Mouse (Mus musculus) stomach, postnatal 0 days (tissue): ENCODE data around the gene Gm973.

Experiments used
- CTCF ChIP-seq: IDR thresholded peaks from 2 replicates; pipeline ENCODE4 v1.5.1; 2016; ENCODE audit warnings: antibody characterized with exemption, low read depth, mild to moderate bottlenecking, moderate library complexity
- EP300 ChIP-seq: optimal IDR thresholded peaks from 2 replicates; pipeline ENCODE3; 2016; ENCODE audit warnings: antibody characterized with exemption

DNA sequence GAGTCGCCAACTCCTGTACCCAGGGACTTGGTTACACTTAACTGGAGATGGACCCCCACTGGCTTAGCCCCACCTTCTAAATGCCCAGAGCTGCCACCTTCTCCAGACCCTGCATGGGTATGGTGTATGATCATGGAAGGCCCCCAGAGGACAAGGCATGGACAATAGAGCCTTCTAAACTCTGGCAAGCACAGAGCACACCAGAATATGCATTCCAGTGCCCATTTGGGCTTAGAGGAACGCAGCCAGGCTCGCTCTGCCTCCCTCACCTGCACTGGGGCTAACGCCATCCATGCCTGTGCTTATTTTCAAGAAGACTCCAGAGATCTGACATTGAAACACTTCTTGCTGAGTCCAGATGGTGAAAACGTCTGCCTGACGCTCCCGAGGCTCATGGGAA lies 50.2 kb downstream of the Gm973 start:
- TF ChIP-seq CTCF = no peak
- no peak for TF ChIP-seq EP300
